Mouse (Mus musculus): ENCODE measurements at regions not wholly inside any gene's neighbourhood (a gene's known extent, or its start where the extent isn't known, plus 50 kb on each side); places are given as distances from the start of the nearest gene placed in this dataset.

DNA sequence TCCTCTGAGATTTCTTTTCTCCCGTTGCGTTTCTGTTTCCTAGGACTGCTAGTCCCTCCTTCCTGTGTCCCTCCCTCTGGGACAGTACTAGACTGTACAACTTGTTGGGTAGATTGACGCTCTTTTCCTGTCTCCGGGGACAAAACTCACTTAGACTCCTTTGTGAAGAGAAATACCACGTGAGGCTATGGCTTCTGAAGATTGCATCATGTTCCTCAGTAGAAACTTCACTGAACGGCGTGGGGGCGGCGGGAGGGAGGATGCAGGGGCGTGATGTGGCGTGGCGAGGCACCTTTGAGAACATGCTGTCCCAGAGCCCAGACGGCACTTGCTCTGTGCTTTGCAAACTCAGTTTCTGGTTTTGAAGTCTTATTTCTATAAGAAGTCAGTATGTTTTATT, 78.5 kb downstream of the Spata18 start:
- DNase-seq (ENCODE audit: low spot score, missing footprints) (no peak), ATAC-seq (ENCODE audit: low FRiP score) (no peak)
- WGBS = 91% methylated on average over 13 of the region's 13 CpGs

GRCm38 (mm10) chr5:73731423-73731822, 80.2 kb downstream of the Spata18 start:
- Histone ChIP-seq H3K9ac (ENCODE audit: low read length) (no peak overlapping the region), H3K4me3 (ENCODE audit: low read depth, low read length) (no peak overlapping the region), H3K4me1 (ENCODE audit: control insufficient read depth, insufficient read depth, low read length) (no peaks in the 10 kb centered on the region), H3K36me3 (ENCODE audit: control insufficient read depth, insufficient read depth, low read length) (no peaks in the 10 kb centered on the region), H3K9me3 (ENCODE audit: control insufficient read depth, low read length) (no peaks in the 10 kb centered on the region), H3K27me3 (ENCODE audit: control insufficient read depth, insufficient read depth, low read length) (no peaks in the 10 kb centered on the region), H3K4me2 (no peak overlapping the region), H3K27ac (ENCODE audit: low read depth, low read length) (no peak overlapping the region)
- DNase-seq (ENCODE audit: low spot score, missing footprints) = no peak
- WGBS = 72% methylated on average over 9 of the region's 9 CpGs
- no peak for ATAC-seq (ENCODE audit: low FRiP score)

More for the DNA sequence above, 78.5 kb downstream of the Spata18 start:
- Histone ChIP-seq H3K4me3 (ENCODE audit: low read depth, low read length) (no peak overlapping the region), H3K9ac (ENCODE audit: low read length) (no peak overlapping the region), H3K27ac (ENCODE audit: low read depth, low read length) (no peak overlapping the region), H3K9me3 (ENCODE audit: control insufficient read depth, low read length) (no peaks in the 10 kb centered on the region), H3K4me2 (no peak overlapping the region), H3K36me3 (ENCODE audit: control insufficient read depth, insufficient read depth, low read length) (no peaks in the 10 kb centered on the region), H3K27me3 (ENCODE audit: control insufficient read depth, insufficient read depth, low read length) (no peaks in the 10 kb centered on the region), H3K4me1 (ENCODE audit: control insufficient read depth, insufficient read depth, low read length) (no peaks in the 10 kb centered on the region)

GRCm38 (mm10) chr5:73731991-73732565, 80.9 kb downstream of the Spata18 start:
- ATAC-seq (ENCODE audit: low FRiP score) (no peak), DNase-seq (ENCODE audit: low spot score, missing footprints) (no peak)
- no peaks in the 10 kb centered on the region for H3K36me3 ChIP-seq (ENCODE audit: control insufficient read depth, insufficient read depth, low read length)
- no peaks in the 10 kb centered on the region for H3K27me3 ChIP-seq (ENCODE audit: control insufficient read depth, insufficient read depth, low read length)
- H3K4me3 ChIP-seq (ENCODE audit: low read depth, low read length) = no peak overlapping the region
- H3K27ac ChIP-seq (ENCODE audit: low read depth, low read length) = no peak overlapping the region
- H3K9ac ChIP-seq (ENCODE audit: low read length) = no peak overlapping the region
- H3K4me1 ChIP-seq (ENCODE audit: control insufficient read depth, insufficient read depth, low read length) = no peaks in the 10 kb centered on the region
- no peaks in the 10 kb centered on the region for H3K9me3 ChIP-seq (ENCODE audit: control insufficient read depth, low read length)
- no peak overlapping the region for H3K4me2 ChIP-seq
- 59% methylated on average over 9 of the region's 9 CpGs for WGBS

DNA sequence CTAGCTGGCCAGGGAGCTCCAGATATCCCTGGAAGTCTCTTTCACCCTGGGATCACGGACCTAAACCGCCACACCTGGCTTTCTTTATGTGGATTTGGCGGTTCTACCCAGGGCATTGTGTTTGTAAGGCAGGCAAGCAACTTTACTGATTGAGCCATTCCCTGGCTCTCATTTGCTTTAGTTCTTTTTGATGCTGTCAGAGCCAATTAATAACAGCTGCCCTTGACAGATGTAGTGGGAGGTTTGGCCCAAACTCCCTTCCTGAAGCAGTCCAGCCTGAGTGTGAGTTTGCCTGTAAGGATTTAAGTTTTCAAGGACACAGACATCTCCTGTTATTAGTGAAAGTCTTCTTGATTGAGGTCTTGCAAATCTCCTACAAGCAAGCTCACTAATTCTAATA, 89.6 kb downstream of the Spata18 start:
- no peak overlapping the region for H3K9ac ChIP-seq (ENCODE audit: low read length)
- no peak overlapping the region for H3K27ac ChIP-seq (ENCODE audit: low read depth, low read length)
- H3K4me3 ChIP-seq (ENCODE audit: low read depth, low read length) = no peak overlapping the region
- H3K27me3 ChIP-seq (ENCODE audit: control insufficient read depth, insufficient read depth, low read length) = no peaks in the 10 kb centered on the region
- no peaks in the 10 kb centered on the region for H3K36me3 ChIP-seq (ENCODE audit: control insufficient read depth, insufficient read depth, low read length)
- WGBS = 84% methylated on average over 3 of the region's 3 CpGs
- H3K9me3 ChIP-seq (ENCODE audit: control insufficient read depth, low read length) = no peaks in the 10 kb centered on the region
- no peak overlapping the region for H3K4me2 ChIP-seq
- DNase-seq (ENCODE audit: low spot score, missing footprints) (no peak), ATAC-seq (ENCODE audit: low FRiP score) (no peak)
- no peaks in the 10 kb centered on the region for H3K4me1 ChIP-seq (ENCODE audit: control insufficient read depth, insufficient read depth, low read length)

DNA sequence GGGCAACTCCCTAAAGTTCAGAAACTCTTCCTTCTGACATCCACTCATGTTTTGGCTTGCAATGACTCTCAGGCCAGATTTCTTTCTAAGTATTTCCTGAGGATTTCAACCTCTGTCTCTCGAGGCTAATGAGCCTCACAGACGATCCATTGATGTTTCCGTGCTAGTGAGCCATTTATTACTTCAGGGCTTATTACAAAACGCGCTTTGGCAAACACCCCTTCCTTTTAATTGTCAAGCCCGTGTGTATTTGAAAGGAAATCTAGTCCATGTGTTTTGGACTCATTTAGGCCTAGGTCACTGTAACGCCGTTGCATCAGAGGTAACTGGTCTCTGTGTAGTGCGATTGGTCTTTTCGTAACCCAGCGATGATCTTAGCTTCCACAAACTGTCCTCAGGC, 90.3 kb downstream of the Spata18 start:
- 89% methylated on average over 11 of the region's 11 CpGs for WGBS

DNA sequence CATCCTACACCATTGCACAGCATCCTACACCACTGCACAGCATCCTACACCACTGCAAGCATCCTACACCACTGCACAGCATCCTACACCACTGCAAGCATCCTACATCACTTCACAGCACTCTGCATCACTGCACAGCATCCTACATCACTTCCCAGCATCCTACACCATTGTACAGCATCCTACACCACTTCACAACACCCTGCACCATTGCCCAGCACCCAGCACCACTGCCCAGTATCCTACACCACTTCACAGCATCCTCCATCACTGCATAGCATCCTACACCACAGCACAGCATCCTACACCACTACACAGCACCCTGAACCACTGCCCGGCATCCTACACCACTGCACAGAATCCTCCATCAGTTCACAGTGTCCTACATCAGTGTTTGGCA, 92.8 kb downstream of the Spata18 start:
- Histone ChIP-seq H3K27ac (ENCODE audit: low read depth, low read length) (no peak overlapping the region), H3K9me3 (ENCODE audit: control insufficient read depth, low read length) (no peaks in the 10 kb centered on the region), H3K9ac (ENCODE audit: low read length) (no peak overlapping the region), H3K4me2 (no peak overlapping the region), H3K27me3 (ENCODE audit: control insufficient read depth, insufficient read depth, low read length) (no peaks in the 10 kb centered on the region), H3K36me3 (ENCODE audit: control insufficient read depth, insufficient read depth, low read length) (no peaks in the 10 kb centered on the region), H3K4me3 (ENCODE audit: low read depth, low read length) (no peak overlapping the region), H3K4me1 (ENCODE audit: control insufficient read depth, insufficient read depth, low read length) (no peaks in the 10 kb centered on the region)
- ATAC-seq (ENCODE audit: low FRiP score) = no peak
- DNase-seq (ENCODE audit: low spot score, missing footprints) = no peak
- WGBS = 89% methylated on average over 1 of the region's 1 CpGs

More for the DNA sequence above, 90.3 kb downstream of the Spata18 start:
- Histone ChIP-seq H3K27ac (ENCODE audit: low read depth, low read length) (no peak overlapping the region), H3K9me3 (ENCODE audit: control insufficient read depth, low read length) (no peaks in the 10 kb centered on the region), H3K4me3 (ENCODE audit: low read depth, low read length) (no peak overlapping the region), H3K4me2 (no peak overlapping the region), H3K36me3 (ENCODE audit: control insufficient read depth, insufficient read depth, low read length) (no peaks in the 10 kb centered on the region), H3K4me1 (ENCODE audit: control insufficient read depth, insufficient read depth, low read length) (no peaks in the 10 kb centered on the region), H3K9ac (ENCODE audit: low read length) (no peak overlapping the region), H3K27me3 (ENCODE audit: control insufficient read depth, insufficient read depth, low read length) (no peaks in the 10 kb centered on the region)
- ATAC-seq (ENCODE audit: low FRiP score) = no peak
- no peak for DNase-seq (ENCODE audit: low spot score, missing footprints)

- Histone ChIP-seq H3K27ac (ENCODE audit: low read depth, low read length) (no peak overlapping the region), H3K27me3 (ENCODE audit: control insufficient read depth, insufficient read depth, low read length) (no peaks in the 10 kb centered on the region), H3K4me1 (ENCODE audit: control insufficient read depth, insufficient read depth, low read length) (no peaks in the 10 kb centered on the region), H3K4me2 (no peak overlapping the region), H3K9me3 (ENCODE audit: control insufficient read depth, low read length) (no peaks in the 10 kb centered on the region), H3K9ac (ENCODE audit: low read length) (no peak overlapping the region), H3K4me3 (ENCODE audit: low read depth, low read length) (no peak overlapping the region), H3K36me3 (ENCODE audit: control insufficient read depth, insufficient read depth, low read length) (no peaks in the 10 kb centered on the region)
- DNase-seq (ENCODE audit: low spot score, missing footprints) (no peak), ATAC-seq (ENCODE audit: low FRiP score) (no peak)
- WGBS = 93% methylated on average over 4 of the region's 4 CpGs
Measured at GRCm38 (mm10) chr5:73749791-73750190, 98.6 kb downstream of the Spata18 start.

DNA sequence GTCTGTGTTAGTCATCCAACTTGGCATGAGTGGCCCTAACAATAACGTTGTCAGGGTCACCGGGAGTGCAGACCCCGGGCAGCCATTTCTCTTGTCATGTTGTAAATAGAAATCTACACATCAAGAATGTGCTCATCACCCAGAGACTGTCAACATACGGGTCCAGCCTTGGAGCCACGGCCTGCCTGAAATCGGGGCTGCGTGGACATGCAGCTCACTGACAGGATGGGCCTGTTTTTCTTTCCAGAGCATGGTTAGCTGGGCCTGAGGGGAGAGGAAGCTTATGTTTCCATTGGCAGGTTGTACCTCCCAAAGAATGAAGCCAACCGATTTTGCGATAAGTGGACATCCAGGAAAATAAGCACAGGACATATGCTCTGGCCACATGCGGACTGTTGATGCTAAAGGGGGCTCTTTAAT, 101.1 kb downstream of the Spata18 start:
- H3K4me2 ChIP-seq = no peak overlapping the region
- no peaks in the 10 kb centered on the region for H3K27me3 ChIP-seq (ENCODE audit: control insufficient read depth, insufficient read depth, low read length)
- H3K9me3 ChIP-seq (ENCODE audit: control insufficient read depth, low read length) = no peaks in the 10 kb centered on the region
- H3K27ac ChIP-seq (ENCODE audit: low read depth, low read length) = no peak overlapping the region
- ATAC-seq (ENCODE audit: low FRiP score) (no peak), DNase-seq (ENCODE audit: low spot score, missing footprints) (no peak)
- 90% methylated on average over 10 of the region's 10 CpGs for WGBS
- H3K36me3 ChIP-seq (ENCODE audit: control insufficient read depth, insufficient read depth, low read length) = no peaks in the 10 kb centered on the region
- no peaks in the 10 kb centered on the region for H3K4me1 ChIP-seq (ENCODE audit: control insufficient read depth, insufficient read depth, low read length)
- no peak overlapping the region for H3K9ac ChIP-seq (ENCODE audit: low read length)
- H3K4me3 ChIP-seq (ENCODE audit: low read depth, low read length) = no peak overlapping the region

DNA sequence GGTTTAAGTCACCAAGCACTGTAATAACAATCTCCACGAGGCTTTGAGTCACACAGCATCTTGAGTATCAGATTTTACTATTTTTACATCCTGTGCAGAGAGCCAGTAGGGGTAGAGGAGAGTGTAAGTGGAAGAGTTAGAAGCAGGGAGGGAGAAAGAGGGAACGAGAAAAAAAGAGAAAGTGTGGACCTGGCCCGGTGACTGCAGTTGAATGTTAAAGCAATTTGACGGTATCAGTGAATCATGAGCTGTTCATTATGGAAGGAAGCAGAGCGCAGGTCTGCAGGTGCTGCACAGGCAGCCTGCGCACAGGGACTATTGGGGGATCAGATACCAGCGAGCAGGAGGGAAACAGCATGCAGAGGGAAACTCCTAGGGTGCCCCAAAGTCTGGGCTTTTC, 102.6 kb downstream of the Spata18 start:
- ATAC-seq (ENCODE audit: low FRiP score) (no peak), DNase-seq (ENCODE audit: low spot score, missing footprints) (no peak)
- Histone ChIP-seq H3K9me3 (ENCODE audit: control insufficient read depth, low read length) (no peaks in the 10 kb centered on the region), H3K4me3 (ENCODE audit: low read depth, low read length) (no peak overlapping the region), H3K36me3 (ENCODE audit: control insufficient read depth, insufficient read depth, low read length) (no peaks in the 10 kb centered on the region), H3K4me1 (ENCODE audit: control insufficient read depth, insufficient read depth, low read length) (no peaks in the 10 kb centered on the region), H3K27ac (ENCODE audit: low read depth, low read length) (no peak overlapping the region), H3K4me2 (no peak overlapping the region), H3K27me3 (ENCODE audit: control insufficient read depth, insufficient read depth, low read length) (no peaks in the 10 kb centered on the region), H3K9ac (ENCODE audit: low read length) (no peak overlapping the region)
- WGBS = 73% methylated on average over 7 of the region's 7 CpGs

DNA sequence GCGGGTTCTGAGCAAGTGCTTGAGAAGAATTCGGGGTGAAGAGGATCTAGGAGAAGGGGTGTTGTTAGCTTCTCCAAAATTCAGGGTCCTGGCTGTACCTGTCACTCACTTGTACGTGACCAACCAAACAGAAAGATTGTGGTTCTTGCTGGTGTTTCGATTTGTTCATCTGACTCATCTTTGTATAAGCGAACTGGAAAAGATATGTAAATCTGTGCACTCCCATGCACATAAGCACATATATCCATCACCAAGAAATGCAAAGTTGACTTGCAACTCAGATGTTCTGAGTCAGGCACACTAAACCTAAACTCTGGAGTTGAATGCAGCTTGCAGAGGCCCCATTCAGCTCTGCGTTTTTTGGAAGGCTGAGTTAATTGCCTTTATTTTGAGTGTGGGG, 107.4 kb downstream of the Spata18 start:
- Histone ChIP-seq H3K36me3 (ENCODE audit: control insufficient read depth, insufficient read depth, low read length) (no peaks in the 10 kb centered on the region), H3K9ac (ENCODE audit: low read length) (no peak overlapping the region), H3K27ac (ENCODE audit: low read depth, low read length) (no peak overlapping the region), H3K27me3 (ENCODE audit: control insufficient read depth, insufficient read depth, low read length) (no peaks in the 10 kb centered on the region), H3K4me2 (no peak overlapping the region), H3K9me3 (ENCODE audit: control insufficient read depth, low read length) (no peaks in the 10 kb centered on the region), H3K4me1 (ENCODE audit: control insufficient read depth, insufficient read depth, low read length) (no peaks in the 10 kb centered on the region), H3K4me3 (ENCODE audit: low read depth, low read length) (no peak overlapping the region)
- DNase-seq (ENCODE audit: low spot score, missing footprints) (no peak), ATAC-seq (ENCODE audit: low FRiP score) (no peak)
- 89% methylated on average over 6 of the region's 6 CpGs for WGBS

Measured in midbrain, embryonic 11.5 days (tissue).